Mouse (Mus musculus) heart, embryonic 10.5 days (tissue): Measurements from ENCODE around the gene Ciapin1. TPM values are rescaled to one million over a fixed set of nuclear protein-coding genes. Genes with fewer than 3 reads are reported as not detected.
"Not testable (repeated sequence)": the region's sequence is repeated elsewhere in the genome, so short reads cannot be mapped to it uniquely, and the experiment has no call there.

Experiments
- DNase-seq: peaks from one replicate; pipeline ENCODE4 v3.0.0-alpha.2; 2017; ENCODE audit warnings: low spot score
- H3K27ac ChIP-seq: fragments of 300-500 bp; sonication (generic); 2 replicates; pipeline ENCODE4 v1.5.1; 2016; ENCODE audit warnings: mild to moderate bottlenecking
- H3K27me3 ChIP-seq: fragments of 300-500 bp; sonication (generic); 2 replicates; pipeline ENCODE4 v1.6.1; 2016; ENCODE audit warnings: mild to moderate bottlenecking; ENCODE audit not compliant: poor library complexity, insufficient read depth, severe bottlenecking
- H3K36me3 ChIP-seq: fragments of 300-500 bp; sonication (generic); 2 replicates; pipeline ENCODE4 v1.6.1; 2016; ENCODE audit warnings: mild to moderate bottlenecking, moderate library complexity
- H3K4me1 ChIP-seq: fragments of 300-500 bp; sonication (generic); 2 replicates; pipeline ENCODE4 v1.6.1; 2016; ENCODE audit warnings: mild to moderate bottlenecking
- H3K4me3 ChIP-seq: fragments of 300-500 bp; sonication (generic); 2 replicates; pipeline ENCODE4 v1.5.1; 2016; ENCODE audit warnings: mild to moderate bottlenecking, moderate library complexity
- H3K9me3 ChIP-seq: fragments of 300-500 bp; sonication (generic); 2 replicates; pipeline ENCODE4 v1.6.1; 2016; ENCODE audit warnings: mild to moderate bottlenecking, moderate library complexity
- WGBS: fragments of 180-500 bp; shearing (Covaris S2); methylation state at CpG from one replicate; pipeline ENCODE4 v1.1.7; 2016; 5-methylcytosine and 5-hydroxymethylcytosine counted together
- polyA plus RNA-seq: library from polyadenylated mRNA; unstranded; fragments of >200 nt; fragmentation: Nextera tagmentation; extraction: Ambion mirVana; gene quantifications from 2 replicates; pipeline ENCODE4 v1.2.1, GENCODE M21; 2016

Ciapin1 gene
- polyA plus RNA-seq, 1 experiment from 2014 or later, result 158 TPM

DNA sequence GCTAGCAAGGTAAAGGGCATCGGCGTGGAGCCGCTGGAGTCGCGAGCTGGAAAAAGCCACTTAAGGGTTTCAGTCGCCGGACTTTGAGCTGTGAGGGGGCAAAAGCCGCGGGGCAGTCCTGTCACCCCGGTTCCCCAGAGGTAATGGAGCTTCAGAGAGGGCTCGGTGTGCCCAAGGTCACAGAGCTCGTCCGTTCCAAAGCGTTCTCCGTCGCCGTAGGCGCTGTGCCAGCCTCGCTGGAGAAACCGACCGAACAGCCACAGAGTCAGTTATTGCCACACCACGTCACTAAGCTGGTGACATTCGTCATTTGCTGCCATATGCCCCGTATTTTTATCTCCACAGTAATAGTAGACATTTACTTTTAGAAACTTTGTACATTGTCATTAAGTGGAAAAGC is 442 bp upstream of the Ciapin1 start:
- under 1% methylated on average over 24 of the region's 24 CpGs for WGBS
- H3K36me3 ChIP-seq, result peaks cover 12% of the 10 kb centered on the region
- H3K4me3 ChIP-seq, result peak overlapping the region; percentile 79

DNA sequence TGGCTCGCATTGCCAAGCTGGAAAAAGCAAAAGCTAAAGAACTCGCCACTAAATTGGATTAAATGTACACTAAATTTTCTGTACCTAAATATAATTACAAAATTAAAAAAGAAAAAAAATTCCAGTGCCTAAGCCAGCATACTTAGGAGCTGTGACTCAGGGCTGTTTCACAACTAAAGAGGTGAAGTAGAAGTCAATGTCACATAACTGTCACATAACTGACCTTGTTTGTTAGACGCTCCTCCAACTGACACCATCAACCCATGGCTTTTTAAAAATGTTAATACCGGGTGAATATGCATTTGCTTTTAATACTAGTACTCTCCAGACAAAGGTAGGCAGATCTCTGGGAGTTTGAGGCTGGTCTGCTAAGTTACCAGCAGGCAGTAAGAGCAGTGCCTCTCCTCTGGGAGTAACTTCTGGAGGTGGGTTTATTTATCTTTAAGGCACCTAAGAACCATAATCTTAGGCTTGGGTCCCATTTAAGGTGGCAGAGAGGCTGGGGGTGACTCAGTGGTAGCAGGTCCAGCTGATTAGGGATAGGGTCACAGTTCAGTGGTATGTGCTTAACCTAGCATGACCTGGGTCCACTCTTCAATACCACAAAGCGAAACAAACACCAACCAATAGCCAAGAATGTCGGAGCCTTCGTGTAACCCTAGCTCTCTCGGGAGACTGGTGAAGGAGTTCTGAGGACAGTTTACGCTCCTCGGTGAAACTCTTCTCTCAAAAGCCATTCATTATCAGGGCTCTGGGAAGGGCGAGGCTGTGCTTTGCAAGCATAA is 1.5 kb downstream of the Ciapin1 start:
- H3K4me3 ChIP-seq, result peak overlapping the region; percentile 79
- H3K27ac ChIP-seq, result 0 out of 2 replicates have a peak overlapping the region, but pooled peaks have one; percentile 47
- H3K9me3 ChIP-seq, result no peaks in the 10 kb centered on the region
- no peaks in the 10 kb centered on the region for H3K27me3 ChIP-seq
- WGBS, result 68% methylated on average over 11 of the region's 11 CpGs
- no peak for DNase-seq
- peaks cover 10% of the 10 kb centered on the region for H3K36me3 ChIP-seq
- peaks cover 12% of the 10 kb centered on the region for H3K4me1 ChIP-seq

More for the DNA sequence above, 442 bp upstream of the Ciapin1 start:
- peaks cover 8% of the 10 kb centered on the region for H3K4me1 ChIP-seq
- no peaks in the 10 kb centered on the region for H3K9me3 ChIP-seq
- no peaks in the 10 kb centered on the region for H3K27me3 ChIP-seq
- H3K27ac ChIP-seq, result peak overlapping the region; percentile 96
- DNase-seq, result peak; percentile 83

DNA sequence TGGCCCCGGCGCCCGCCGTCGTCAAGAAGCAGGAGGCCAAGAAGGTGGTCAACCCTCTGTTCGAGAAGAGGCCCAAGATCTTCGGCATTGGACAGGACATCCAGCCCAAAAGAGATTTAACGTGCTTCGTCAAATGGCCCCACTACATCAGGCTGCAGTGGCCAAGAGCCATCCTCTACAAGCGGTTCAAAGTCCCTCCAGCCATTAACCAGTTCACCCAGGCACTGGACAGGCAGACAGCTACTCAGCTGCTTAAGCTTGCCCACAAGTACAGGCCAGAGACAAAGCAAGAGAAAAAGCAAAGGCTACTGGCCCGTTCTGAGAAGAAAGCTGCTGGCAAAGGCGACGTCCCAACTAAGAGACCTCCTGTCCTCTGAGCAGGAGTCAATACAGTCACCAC is 2.4 kb downstream of the Ciapin1 start:
- not testable (repeated sequence) for H3K9me3 ChIP-seq, DNase-seq, H3K27me3 ChIP-seq, H3K27ac ChIP-seq, H3K4me3 ChIP-seq
- 93% methylated on average over 13 of the region's 13 CpGs for WGBS
- Histone ChIP-seq H3K4me1 (peaks cover 12% of the 10 kb centered on the region), H3K36me3 (peaks cover 19% of the 10 kb centered on the region)

DNA sequence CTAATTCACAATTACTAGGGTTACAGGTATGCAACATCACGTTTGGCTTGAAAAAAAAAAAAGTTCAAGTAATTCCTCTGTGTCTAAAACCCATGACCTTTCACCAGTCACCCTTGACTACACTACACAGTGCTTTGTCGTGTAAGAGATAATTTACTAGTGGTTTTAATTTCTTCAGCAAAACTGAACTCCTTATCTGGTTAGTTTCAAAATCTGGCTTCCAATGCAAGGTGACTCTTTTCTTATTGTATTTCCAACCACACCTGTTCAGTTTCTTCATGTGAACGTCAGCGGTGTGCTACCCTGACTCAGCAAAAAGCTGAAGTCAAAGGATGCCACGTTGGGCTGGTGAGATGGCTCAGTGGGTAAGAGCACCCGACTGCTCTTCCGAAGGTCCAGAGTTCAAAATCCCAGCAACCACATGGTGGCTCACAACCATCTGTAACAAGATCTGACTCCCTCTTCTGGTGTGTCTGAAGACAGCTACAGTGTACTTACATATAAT is 4.2 kb downstream of the Ciapin1 start:
- Histone ChIP-seq H3K36me3 (peaks cover 35% of the 10 kb centered on the region), H3K4me1 (peaks cover 12% of the 10 kb centered on the region)
- not testable (repeated sequence) for DNase-seq, H3K4me3 ChIP-seq, H3K27ac ChIP-seq, H3K9me3 ChIP-seq, H3K27me3 ChIP-seq
- 87% methylated on average over 7 of the region's 7 CpGs for WGBS

DNA sequence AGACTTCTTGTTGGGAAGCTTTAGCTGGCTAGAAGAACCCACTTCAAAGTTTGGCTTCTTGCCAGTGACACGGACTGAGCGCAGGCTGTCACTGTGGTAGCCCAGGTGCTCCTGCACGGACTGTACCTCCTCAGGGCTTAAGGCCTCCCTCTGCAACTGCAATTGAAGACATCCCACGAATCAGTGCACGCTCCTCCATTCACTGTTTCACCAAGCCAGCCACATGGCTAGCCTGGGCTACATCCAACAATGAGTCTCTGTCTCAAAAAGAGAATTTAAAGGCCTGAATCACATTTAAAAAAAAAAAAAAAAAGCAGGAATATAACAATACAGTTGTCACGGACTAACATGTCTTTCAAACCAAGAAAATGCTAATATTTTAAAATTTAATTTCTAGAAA is 9.9 kb downstream of the Ciapin1 start:
- H3K27me3 ChIP-seq, result no peaks in the 10 kb centered on the region
- no peak for DNase-seq
- 88% methylated on average over 6 of the region's 6 CpGs for WGBS
- H3K36me3 ChIP-seq, result peaks cover 84% of the 10 kb centered on the region
- H3K4me1 ChIP-seq, result 0 out of 2 replicates have a peak, but pooled peaks cover 4% of the 10 kb centered on the region
- no peaks in the 10 kb centered on the region for H3K9me3 ChIP-seq
- no peak overlapping the region for H3K27ac ChIP-seq
- no peak overlapping the region for H3K4me3 ChIP-seq

DNA sequence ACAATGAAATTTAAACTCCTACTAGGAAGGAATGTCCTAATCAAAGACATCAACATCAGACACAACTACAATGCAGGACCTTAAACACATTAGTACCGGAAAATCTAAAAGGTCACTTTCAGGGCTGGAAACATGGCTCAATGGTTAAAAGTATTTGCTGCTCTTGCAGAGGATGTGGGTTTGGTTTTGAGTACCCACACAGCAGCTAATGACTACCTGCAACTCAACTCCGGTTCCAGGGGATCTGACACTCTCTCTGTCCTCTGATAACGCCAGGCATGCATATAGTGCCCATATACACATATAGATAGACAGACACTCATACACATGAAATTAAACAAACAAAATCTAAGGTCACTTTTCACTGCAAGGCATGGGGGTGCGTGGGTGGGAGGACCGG is 11.9 kb downstream of the Ciapin1 start:
- WGBS, result 91% methylated on average over 5 of the region's 5 CpGs
- DNase-seq, result no peak
- peaks cover 90% of the 10 kb centered on the region for H3K36me3 ChIP-seq
- no peaks in the 10 kb centered on the region for H3K9me3 ChIP-seq
- H3K4me3 ChIP-seq, result no peak overlapping the region
- H3K4me1 ChIP-seq, result 0 out of 2 replicates have a peak, but pooled peaks cover 6% of the 10 kb centered on the region
- H3K27ac ChIP-seq, result no peak overlapping the region
- H3K27me3 ChIP-seq, result no peaks in the 10 kb centered on the region

DNA sequence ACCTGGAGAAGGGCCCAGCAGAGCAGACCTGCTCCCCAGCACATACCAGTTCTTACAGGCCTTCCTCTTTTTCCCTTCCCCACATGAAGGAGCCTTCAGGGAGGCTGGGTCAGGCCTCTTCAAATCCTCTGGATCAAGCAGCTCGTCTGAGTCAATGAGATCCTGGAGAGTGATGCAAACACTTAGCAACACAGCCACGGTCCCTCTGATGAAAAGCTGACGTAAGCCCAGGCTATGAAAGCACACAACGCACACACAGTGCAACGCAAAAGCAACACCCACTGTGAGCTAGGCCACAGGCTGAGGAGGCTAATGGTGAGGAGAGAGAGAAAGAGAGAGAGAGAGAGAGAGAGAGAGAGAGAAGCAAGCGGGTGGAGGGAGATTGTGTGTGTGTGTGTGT is 13.0 kb downstream of the Ciapin1 start:
- H3K36me3 ChIP-seq, result peaks cover 86% of the 10 kb centered on the region
- no peaks in the 10 kb centered on the region for H3K27me3 ChIP-seq
- no peak overlapping the region for H3K27ac ChIP-seq
- no peaks in the 10 kb centered on the region for H3K9me3 ChIP-seq
- 83% methylated on average over 6 of the region's 6 CpGs for WGBS
- 0 out of 2 replicates have a peak, but pooled peaks cover 6% of the 10 kb centered on the region for H3K4me1 ChIP-seq
- DNase-seq, result no peak
- no peak overlapping the region for H3K4me3 ChIP-seq

DNA sequence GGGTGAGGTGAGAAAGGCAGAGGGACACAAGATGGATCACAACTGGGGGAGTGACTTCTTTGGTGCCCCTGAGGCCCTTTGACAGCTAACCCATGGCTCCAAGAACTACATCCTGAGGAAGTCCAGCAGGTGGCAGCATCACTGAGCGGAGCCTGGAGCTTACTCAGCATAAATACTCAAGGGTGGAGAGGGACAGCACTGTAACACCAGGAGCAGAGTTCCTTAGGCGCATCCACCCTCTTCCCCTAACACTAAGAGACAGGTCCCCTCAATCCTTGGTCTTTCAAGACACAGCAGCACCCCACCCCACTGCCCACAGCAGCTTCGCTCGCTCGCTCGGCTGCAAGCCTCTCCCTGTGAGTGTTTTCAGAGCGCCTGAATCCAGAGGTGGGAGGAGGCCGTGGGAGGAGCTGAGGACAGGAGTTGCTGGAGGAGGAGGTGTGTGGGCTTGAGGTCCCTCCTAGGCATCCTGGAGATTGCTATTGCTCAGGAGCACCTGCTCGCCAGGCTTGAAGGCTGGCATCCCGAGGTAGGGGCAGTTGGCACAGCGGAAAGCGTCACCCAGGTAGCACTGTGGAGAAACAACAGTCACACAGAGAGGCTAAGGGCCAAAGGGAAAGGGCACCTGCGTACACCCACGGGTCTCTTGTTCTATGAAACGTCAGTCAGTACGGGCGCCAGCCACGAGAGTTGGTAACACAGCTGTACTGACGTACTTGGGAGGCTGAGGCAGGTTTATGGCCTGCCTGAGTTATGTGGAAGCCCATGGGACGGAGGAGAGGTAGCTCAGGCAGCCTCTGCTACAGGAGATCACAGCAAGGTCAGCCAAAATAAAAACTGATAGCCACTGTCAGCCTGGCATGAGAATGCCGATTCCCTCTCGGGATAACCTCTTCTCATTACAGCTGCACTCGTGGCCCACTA is 15.3 kb downstream of the Ciapin1 start:
- Histone ChIP-seq H3K27ac (no peak overlapping the region), H3K4me1 (peaks cover 11% of the 10 kb centered on the region; the same call in 1 of the 2 replicates), H3K4me3 (no peak overlapping the region), H3K36me3 (peaks cover 68% of the 10 kb centered on the region), H3K27me3 (no peaks in the 10 kb centered on the region), H3K9me3 (no peaks in the 10 kb centered on the region)
- 79% methylated on average over 23 of the region's 23 CpGs for WGBS
- DNase-seq, result peak; percentile 87

DNA sequence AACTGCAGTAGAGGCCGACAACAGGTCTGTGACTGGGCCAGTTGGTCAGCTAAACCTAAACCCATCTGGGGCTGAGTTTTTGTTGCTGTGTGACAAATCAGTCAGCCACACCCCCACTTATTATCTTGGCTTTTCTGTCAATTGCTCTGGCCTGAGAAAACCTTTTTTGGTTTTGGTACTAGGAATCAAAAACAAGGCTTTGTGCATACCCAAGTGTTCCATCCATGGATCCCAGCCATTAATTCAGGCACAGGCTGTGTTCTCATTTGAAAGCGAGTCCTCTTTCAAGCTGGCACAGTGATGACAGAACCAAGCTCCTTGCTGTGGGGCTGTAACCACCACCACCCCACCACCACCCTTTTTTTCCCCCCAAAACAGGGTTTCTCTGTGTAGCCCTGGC is 16.8 kb downstream of the Ciapin1 start:
- H3K27me3 ChIP-seq, result no peaks in the 10 kb centered on the region
- WGBS, result 95% methylated on average over 2 of the region's 2 CpGs
- H3K4me1 ChIP-seq, result peaks cover 11% of the 10 kb centered on the region; the same call in 1 of the 2 replicates
- no peak overlapping the region for H3K27ac ChIP-seq
- H3K36me3 ChIP-seq, result peaks cover 56% of the 10 kb centered on the region
- H3K9me3 ChIP-seq, result no peaks in the 10 kb centered on the region
- DNase-seq, result no peak
- no peak overlapping the region for H3K4me3 ChIP-seq

DNA sequence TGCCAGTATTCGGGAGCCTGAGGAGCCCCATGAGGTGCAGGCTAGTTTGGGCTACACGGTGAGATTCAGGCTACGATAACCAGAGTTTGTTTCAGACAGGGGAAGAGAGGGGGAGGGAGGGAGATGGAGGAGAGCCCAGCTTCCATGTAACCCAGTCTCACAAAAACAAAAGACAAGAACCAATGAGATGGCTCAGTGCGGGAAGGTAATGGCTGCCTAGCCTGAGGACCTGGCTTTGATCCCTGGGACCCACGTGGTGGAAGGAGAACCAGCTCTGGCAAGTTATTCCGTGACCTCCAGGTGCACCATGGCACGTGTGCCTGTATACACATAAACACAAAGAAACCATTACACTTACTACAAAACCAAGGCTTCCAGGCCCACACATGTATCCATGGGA is 17.6 kb downstream of the Ciapin1 start:
- no peak overlapping the region for H3K4me3 ChIP-seq
- H3K36me3 ChIP-seq, result peaks cover 49% of the 10 kb centered on the region
- no peak for DNase-seq
- 88% methylated on average over 7 of the region's 7 CpGs for WGBS
- H3K4me1 ChIP-seq, result peaks cover 11% of the 10 kb centered on the region; the same call in 1 of the 2 replicates
- no peaks in the 10 kb centered on the region for H3K27me3 ChIP-seq
- no peaks in the 10 kb centered on the region for H3K9me3 ChIP-seq
- H3K27ac ChIP-seq, result no peak overlapping the region

DNA sequence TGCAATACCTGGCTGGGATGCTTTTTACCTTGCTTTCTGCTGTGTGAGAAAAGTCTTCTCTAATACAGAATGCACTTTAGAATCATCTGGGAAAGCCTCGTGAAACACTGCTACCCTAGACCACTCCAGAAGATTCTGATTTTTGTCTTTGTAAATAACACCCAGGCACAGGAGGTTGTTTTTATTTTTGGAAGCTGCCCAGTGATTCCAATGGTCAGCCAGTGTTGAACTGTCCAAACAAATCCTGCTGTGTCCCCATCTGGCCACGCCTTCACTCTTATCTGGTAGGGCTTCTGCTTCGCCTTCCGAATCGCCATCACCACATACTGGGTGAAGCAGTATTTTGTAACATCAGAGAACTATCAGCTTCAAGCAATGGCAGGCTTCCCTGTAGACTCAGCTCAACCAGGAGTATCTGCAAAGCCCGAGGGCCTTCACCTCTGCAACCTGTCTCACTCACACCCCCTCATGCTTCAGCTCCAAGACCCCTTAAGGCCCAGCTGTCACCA is 18.4 kb downstream of the Ciapin1 start:
- DNase-seq, result no peak
- Histone ChIP-seq H3K4me1 (peaks cover 11% of the 10 kb centered on the region; the same call in 1 of the 2 replicates), H3K9me3 (no peaks in the 10 kb centered on the region), H3K36me3 (peaks cover 43% of the 10 kb centered on the region), H3K27ac (no peak overlapping the region), H3K27me3 (no peaks in the 10 kb centered on the region), H3K4me3 (no peak overlapping the region)
- WGBS, result 39% methylated on average over 6 of the region's 6 CpGs

DNA sequence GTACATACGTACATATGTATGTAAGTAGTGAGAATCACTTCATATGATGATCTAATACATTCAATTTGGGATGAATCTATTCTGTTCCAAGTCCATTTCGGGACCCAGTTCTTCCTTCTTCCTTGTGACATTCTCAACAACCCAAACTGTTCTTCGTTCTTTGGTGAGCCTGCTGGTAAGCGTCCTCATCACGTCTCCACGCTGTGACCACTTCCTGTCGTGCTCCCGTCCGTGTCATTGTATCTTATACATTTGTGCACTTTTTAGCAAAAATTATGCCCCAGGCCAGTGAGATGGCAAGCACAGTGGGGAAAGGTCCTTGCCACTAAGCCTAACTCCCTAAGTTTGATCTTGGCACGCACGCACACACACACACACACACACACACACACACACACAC is 20.2 kb downstream of the Ciapin1 start:
- DNase-seq, result no peak
- no peaks in the 10 kb centered on the region for H3K27me3 ChIP-seq
- H3K27ac ChIP-seq, result no peak overlapping the region
- peaks cover 25% of the 10 kb centered on the region for H3K36me3 ChIP-seq
- H3K4me1 ChIP-seq, result peaks cover 8% of the 10 kb centered on the region; the same call in 1 of the 2 replicates
- H3K9me3 ChIP-seq, result no peaks in the 10 kb centered on the region
- 85% methylated on average over 11 of the region's 11 CpGs for WGBS
- no peak overlapping the region for H3K4me3 ChIP-seq
